Mouse (Mus musculus) T-helper 17 cell (primary cell): ENCODE measurements at regions not wholly inside any gene's neighbourhood (a gene's known extent, or its start where the extent isn't known, plus 50 kb on each side); places are given as distances from the start of the nearest gene placed in this dataset.
"Not testable (repeated sequence)": the region's sequence is repeated elsewhere in the genome, so short reads cannot be mapped to it uniquely, and the experiment has no call there.

Source experiments
- in situ Hi-C, 2 experiments: fragments of 300-600 bp; cut with MboI, MseI; formaldehyde crosslinking; loops; 1 replicate in 1 of 2; 2 replicates in 1 of 2; pipeline ENCODE4 v1.15.1; 2025; ENCODE audit warnings: high pct_unique_total_duplicates in 2 of 2

DNA sequence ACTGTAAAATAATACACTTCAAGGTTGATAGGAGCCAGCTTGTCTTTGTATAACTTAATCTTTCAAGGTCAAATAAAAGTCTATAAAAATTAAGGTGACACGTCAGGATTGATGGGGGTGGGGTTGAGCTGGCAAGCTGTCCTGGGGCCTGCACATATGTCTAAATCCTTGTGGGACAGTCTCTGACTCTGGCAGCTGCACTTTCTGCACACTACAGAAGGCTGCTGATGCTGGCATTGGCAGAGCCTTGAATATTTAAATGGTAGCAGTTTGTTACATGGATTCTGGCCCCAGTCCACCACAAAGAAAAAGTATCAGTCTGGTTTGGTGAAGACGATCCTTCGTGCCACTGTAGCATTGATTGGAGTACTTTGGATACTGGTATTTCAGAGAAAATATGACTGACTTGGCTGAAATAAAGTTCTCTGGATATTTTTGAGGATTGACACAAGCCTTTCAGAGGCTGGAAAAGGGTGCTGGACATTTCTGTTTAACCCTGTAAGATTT, 3648.0 kb downstream of the 9330182O14Rik start:
- in situ Hi-C loops, result not testable (repeated sequence)

DNA sequence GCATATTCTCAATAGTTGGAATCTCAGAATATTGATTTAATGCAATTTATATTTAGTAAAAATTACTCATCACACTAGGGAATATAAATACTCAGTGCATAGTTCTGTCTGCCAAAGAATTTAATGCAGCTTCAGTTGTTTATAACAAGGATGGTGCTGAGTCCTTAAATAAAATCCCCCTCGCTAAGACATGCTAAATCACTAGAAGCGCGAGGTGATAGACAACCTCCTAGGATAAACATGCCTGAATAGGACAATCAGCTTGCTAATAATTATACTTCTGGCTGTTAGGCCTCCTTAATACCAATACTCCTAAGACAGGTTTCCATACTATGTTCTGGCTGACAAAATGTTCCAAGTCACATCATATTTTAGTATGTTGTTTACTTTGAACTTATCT, 3650.0 kb downstream of the 9330182O14Rik start:
- in situ Hi-C loops, result no loop called here

DNA sequence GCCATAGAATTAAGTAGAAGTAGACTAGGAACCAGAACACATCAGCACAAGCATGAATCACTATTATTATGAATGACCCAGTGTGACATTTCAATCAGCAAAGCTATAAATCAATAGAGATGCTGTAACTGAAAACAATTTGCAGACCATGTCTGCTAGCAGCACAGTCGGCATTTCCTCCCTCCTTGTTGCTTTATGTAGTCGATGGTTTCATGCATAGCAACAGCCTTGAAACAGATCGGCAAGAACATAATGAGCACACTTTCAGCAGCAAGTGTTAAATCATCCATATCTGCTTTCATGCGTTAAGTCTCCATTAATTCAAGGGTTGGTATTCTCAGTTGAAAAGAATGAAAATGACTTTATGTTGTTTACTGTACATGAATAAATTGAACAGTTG, 3669.2 kb downstream of the 9330182O14Rik start:
- in situ Hi-C loops, result no loop called here
